Mouse (Mus musculus) erythroblast, embryonic 14.5 days (primary cell): ENCODE data around the gene Gmppb.

ENCODE experiments used
- GATA1 ChIP-seq: IDR thresholded peaks from 2 replicates; pipeline ENCODE4 v1.6.1; 2012; ENCODE audit warnings: low read length, inconsistent platforms, mixed read lengths
- TAL1 ChIP-seq: IDR thresholded peaks from 3 replicates; pipeline ENCODE4 v1.6.1; 2012; ENCODE audit warnings: low read length, inconsistent platforms, mixed read lengths

GRCm38 (mm10) chr9:108067199-108067598 lies 18.2 kb downstream of the Gmppb start:
- TF ChIP-seq GATA1 (no peak), TAL1 (no peak)
